Mouse (Mus musculus) hematopoietic stem cell, adult 5-6 weeks (primary cell): ENCODE results near the gene Kansl3. TPM values are rescaled to one million over a fixed set of nuclear protein-coding genes. Genes with fewer than 3 reads are reported as not detected.

Experiments
- ATAC-seq, 2 experiments: fragments of 125-278 bp in 1 of 2; replicated peaks in 1 of 2; 2 replicates each; pipeline ENCODE4 v1.8.0; 2016 to 2017; ENCODE audit warnings: inconsistent platforms in 2 of 2, mild to moderate bottlenecking in 2 of 2, moderate number of reproducible peaks in 2 of 2, low read depth in 1 of 2, moderate TSS enrichment in 1 of 2; ENCODE audit not compliant: low FRiP score in 2 of 2, poor library complexity in 2 of 2, severe bottlenecking in 2 of 2, insufficient read depth in 1 of 2, low TSS enrichment in 1 of 2
- total RNA-seq: library from RNA; stranded (forward); fragments of 172-1452, 232-1000 nt; gene quantifications from 2 replicates; pipeline ENCODE4 v1.2.3, GENCODE M21; 2017

The Kansl3 gene
- total RNA-seq, result 47.4 and 47.8 TPM in 2 replicates

- ATAC-seq, result peak; percentile 75 to 91
Measured at GRCm38 (mm10) chr1:36368969-36369645, at the start of gene Kansl3. Gene Kansl3 (minus strand): TSS chr1:36369181.

- ATAC-seq, result no peak
Measured at GRCm38 (mm10) chr1:36404531-36404930, 35.5 kb upstream of the Kansl3 start.

GRCm38 (mm10) chr1:36401509-36401908, 32.5 kb upstream of the Kansl3 start:
- no peak for ATAC-seq

GRCm38 (mm10) chr1:36397041-36397440, 28.1 kb upstream of the Kansl3 start:
- no peak for ATAC-seq

GRCm38 (mm10) chr1:36379582-36379981, 10.6 kb upstream of the Kansl3 start:
- no peak for ATAC-seq

- ATAC-seq, result no peak
Measured at GRCm38 (mm10) chr1:36378880-36379279, 9.9 kb upstream of the Kansl3 start.

- ATAC-seq, result no peak
Measured at GRCm38 (mm10) chr1:36371934-36372845, 3.2 kb upstream of the Kansl3 start, which contains the start of gene Fer1l5. Gene Fer1l5 (plus strand): TSS chr1:36372291.

GRCm38 (mm10) chr1:36370918-36371317, 1.9 kb upstream of the Kansl3 start:
- no peak for ATAC-seq

GRCm38 (mm10) chr1:36368112-36368968, 641 bp downstream of the Kansl3 start:
- ATAC-seq, result peak; percentile 48 to 52

GRCm38 (mm10) chr1:36367698-36368097, 1.3 kb downstream of the Kansl3 start:
- no peak for ATAC-seq

- no peak for ATAC-seq
Measured at GRCm38 (mm10) chr1:36356955-36357695, 11.9 kb downstream of the Kansl3 start.

GRCm38 (mm10) chr1:36352351-36352750, 16.6 kb downstream of the Kansl3 start:
- ATAC-seq, result no peak

GRCm38 (mm10) chr1:36342547-36342946, 26.4 kb downstream of the Kansl3 start:
- ATAC-seq, result no peak

- ATAC-seq, result no peak
Measured at GRCm38 (mm10) chr1:36332955-36333887, 35.8 kb downstream of the Kansl3 start.

GRCm38 (mm10) chr1:36331743-36332142, 37.2 kb downstream of the Kansl3 start:
- no peak for ATAC-seq

- ATAC-seq, result no peak
Measured at GRCm38 (mm10) chr1:36326815-36327214, 42.2 kb downstream of the Kansl3 start.
